Mouse (Mus musculus) mesoderm, embryonic 11.5 days (tissue): ENCODE measurements around the gene Morc2a.
"Not testable (repeated sequence)": the region's sequence is repeated elsewhere in the genome, so short reads cannot be mapped to it uniquely, and the experiment has no call there.

ENCODE experiments used
- DNase-seq: peaks from one replicate; pipeline ENCODE4 v3.0.0-alpha.2; 2012; ENCODE audit warnings: low read depth, low spot score

The Morc2a gene

DNA sequence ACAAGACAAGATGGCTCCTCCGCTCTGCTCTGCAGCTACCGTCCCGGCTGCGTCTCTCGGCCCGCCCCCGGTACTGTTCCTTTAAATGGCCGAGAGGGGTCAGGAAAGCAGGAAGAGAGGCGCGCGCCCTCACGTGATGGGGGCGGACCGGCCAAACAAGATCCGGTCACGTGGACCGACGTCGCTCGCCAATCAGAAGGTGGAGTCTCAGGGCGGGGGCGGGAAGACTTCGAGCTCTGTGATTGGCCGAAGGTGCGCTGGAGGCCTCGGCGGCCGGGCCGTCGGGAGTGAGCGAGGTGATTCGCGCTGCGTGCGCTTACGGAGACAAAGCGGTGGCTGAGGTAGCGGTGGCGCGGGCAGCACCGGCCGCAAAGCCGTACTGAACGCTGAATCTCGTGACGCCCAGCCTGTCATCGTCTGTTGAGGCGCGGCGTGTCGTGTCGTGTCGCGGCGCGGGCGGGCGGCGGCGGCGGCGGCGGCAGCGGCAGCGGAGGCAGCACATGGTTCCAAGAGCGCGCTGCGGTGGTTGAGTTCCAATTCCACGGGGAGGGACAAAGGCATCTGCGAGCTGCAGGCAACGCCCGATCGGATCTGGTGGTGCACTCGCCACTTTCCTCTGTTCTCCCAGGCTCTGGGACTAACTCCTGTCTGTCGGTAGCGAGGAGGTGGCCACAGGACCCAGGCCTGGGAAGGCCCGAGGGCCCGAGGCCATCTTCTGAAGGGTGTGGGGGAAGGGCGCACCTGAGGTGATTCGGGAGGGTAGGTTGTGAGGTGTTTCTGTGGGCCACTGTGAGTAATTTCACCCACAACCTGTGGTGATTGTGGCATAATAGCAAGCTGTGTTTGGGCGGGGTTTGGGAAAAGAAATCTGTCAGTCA lies at the start of gene Morc2a:
Gene Morc2a (plus strand): TSS at position 228 of the 878 bp plus-strand sequence.
- peak; percentile 98 for DNase-seq

DNA sequence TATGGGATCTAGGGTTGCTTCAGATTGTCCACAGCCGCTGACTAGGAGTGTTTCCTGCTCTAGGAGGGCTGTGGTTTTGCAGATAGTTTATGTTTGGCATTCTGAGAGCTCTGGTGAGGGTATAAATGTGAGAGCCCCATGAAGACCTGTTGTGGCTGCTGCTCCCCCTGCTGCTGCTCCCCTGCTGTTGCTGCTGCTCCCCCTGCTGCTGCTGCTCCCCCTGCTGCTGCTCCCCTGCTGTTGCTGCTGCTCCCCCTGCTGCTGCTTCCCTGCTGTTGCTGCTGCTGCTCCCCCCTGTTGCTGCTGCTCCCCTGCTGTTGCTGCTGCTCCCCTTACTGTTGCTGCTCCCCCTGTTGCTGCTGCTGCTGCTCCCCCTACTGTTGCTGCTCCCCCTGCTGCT lies 47.0 kb upstream of the Morc2a start:
- DNase-seq: not testable (repeated sequence)

DNA sequence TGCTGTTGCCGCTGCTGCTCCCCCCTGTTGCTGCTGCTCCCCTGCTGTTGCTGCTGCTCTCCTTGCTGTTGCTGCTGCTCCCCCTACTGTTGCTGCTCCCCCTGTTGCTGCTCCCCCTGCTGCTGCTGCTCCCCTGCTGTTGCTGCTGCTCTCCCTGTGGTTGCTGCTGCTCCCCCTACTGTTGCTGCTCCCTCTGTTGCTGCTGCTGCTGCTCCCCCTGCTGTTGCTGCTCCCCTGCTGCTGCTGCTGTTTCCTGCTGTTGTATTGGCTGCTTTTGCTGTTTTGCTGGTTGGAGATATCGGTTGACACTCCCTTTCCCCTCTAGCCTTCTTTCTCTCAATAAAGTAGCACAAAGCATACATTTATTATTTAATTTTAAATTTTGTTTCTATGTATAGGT lies 46.3 kb upstream of the Morc2a start:
- DNase-seq: not testable (repeated sequence)

DNA sequence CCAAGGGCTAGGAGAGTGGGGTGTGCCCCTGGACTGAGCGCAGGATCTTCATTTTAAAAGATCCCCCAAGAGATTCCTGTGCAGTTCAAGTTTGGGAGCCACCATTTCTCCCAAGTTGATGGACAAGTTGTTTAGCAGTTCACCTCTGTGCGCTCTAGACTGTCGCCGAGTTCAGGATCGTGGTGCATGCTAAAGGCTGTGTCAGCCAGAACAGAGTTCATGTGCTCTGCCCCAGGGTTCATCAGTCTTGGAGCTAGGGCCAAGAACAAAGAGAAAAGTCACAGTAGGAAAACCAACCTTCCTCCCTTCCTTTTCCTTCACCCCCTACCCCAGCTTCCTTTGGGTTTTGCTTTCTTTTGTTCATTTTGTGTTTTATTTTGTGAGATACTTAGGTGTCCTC lies 42.5 kb upstream of the Morc2a start:
- DNase-seq: no peak

DNA sequence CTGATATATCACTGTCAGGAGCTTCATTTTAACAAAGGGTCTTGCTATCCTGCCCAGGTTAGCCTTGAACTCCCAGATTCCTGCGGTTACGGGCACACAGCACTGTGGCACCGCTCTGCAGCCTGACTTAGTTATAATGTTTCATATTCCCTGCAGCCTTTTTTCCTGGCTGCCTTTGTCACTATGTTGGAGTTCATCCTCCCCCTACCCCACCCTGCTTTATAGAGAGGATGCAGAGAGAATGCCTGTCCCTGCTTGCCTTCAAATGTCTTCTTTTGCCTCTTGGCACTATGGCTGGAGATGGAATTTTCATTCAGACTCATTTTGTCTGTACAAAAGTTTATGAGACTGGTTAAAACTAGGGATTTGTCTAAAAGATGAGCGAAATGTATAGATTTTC lies 33.4 kb upstream of the Morc2a start:
- DNase-seq: no peak

DNA sequence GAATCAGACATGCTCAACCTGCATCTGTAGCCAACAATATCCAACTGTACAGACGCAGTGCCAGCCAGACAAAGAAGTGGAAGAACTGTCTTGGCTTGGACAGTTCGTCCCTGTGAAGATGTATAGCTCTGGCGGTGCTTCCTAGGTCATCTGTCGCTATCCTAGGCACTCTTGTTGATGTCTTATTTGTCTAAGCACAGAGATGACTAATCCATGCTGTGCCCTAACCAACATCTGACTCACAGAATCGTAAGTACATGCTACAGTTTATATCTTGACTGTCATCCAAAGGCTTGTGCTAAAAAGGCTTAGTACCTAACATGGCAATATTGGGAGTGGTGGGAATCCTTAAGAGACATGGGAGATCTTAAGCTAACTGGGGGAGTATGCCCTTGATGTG lies 26.2 kb upstream of the Morc2a start:
- DNase-seq: no peak

DNA sequence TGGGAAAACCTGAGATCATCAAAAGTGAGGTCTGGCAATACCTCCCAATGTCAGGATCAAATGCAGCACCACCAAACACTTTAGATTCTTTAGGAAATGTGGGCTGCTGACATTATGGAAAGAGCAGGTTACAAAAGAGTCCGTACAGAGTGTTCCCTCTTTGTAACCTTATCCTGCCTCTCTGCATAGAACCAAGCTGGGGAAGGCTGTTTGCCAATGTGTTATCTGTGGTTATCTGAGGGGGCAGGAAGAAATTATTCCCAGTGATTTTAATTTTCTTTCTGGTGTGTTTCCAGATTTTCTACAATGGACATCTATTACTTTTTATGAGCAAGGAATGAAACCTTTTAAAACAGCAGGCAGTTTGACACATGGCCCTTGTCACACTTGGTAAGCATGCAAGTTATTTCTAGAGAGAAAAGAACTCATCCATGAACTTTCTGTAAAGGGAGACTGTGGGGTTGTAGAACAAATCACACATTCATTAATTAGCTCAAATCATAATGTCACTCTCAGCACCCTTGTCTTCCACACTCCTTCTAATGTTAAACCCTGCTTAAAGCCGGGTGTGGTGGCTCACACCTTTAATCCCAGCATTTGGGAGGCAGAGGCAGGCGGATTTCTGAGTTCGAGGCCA lies 24.5 kb upstream of the Morc2a start:
- DNase-seq: no peak

DNA sequence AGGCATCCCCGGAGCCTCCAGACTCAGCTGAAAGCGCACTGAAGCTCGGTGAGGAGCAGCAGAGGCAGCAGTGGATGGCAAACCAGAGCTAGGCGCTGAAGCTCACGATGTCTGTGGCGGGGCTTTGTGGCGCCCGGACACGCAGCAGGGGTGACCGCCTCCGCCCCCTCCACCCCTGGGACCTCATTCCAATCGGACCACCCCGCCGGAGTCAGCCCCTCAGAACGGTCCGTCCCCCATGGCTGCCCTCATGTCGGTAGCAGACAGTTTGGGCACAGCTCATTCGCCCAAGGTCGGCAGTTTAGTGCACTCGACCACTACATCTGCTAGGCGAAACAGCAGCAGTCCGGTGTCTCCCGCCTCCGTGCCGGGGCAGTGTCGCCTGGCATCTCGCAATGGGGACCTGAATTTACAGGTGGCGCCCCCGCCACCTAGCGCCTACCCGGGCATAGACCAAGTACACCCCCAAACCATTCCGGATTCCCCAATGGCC lies 19.9 kb upstream of the Morc2a start:
- DNase-seq: peak; percentile 13

DNA sequence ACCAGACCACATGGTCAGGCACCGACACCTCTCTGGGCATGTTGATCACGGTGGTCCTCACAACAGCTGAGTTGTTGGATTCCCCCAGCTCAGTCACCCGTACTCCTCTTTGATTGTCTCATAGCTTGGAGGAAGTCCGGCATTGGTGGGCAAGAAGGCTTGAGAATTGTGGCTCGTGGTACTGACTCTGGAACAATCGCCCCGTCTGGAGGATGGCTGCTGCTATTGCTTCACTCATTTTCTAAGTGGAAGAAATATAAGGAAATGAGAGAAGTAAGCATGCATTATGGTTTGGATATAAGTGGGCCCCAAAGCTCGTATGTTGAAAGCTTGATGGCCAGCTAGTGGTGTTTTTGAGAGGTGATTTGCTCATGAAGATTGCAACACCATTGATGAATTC lies 15.7 kb upstream of the Morc2a start:
- not testable (repeated sequence) for DNase-seq

DNA sequence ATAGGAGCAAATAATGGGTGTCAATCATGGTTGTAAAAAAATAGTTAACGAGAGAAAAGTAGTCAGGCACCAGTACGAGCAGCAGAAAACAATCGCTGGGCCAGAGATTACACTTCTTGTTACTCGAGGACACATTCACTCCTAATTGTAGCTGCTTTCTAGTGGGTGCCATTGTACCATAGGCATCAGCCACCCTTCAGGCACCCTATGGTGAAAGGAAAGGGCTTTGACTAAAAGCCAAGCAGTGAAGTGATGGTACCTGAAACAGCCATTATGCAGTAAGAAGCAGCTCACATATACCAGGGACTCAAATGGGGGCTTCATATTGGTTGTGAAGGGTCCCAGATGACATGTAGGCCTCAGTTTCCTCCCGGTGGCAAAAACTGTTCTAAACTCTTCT lies 1.3 kb upstream of the Morc2a start:
- DNase-seq: no peak

DNA sequence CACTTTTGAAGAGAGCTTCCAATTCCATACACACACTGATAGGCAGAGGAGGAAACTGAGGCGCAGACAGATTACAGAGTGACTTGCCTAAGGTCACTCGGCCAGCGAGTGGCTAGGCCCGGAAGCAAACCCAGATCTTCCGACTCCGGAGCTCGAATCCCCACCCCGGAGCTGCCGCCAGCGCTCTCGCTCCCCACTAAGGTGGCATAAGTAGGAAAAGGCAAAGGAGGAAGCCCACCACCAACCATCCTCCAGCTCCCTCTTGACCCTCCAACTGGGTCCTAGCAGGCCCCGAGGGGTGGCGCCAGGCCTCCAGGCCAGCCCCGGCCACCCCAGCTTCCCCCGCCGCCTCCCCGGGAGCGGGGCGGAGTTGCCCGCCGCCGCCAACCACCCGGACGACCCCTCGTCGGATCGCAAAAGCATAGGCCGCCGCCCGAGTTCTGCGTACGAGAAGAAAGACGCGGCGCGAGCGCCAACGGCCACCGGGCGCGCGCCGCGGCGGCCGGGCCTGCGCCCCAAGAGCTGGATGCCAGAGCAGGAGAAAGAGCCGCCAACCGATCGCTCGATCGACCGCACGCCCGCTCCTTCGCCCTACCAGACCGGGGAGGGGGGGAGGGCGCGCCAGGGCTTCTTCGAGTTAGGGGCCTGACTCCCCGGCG lies 557 bp upstream of the Morc2a start:
- peak; percentile 12 for DNase-seq

DNA sequence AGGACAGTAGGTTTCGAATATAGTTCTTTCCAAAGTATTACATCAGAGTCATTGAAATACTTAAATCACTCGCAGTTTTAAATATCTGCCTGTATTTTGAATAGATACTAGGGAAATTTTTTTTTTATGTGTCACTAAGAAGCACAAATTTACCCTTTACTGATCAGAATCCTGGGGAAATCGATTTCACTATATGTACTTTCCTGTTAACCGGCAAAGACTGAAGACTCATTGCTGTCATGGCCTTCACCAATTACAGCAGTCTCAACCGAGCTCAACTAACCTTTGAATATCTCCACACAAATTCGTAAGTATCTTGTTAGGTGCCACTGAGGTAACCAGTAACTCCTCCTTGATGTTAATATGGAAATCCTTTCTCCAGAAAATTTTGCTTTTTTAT lies 1.1 kb downstream of the Morc2a start:
- DNase-seq: no peak

DNA sequence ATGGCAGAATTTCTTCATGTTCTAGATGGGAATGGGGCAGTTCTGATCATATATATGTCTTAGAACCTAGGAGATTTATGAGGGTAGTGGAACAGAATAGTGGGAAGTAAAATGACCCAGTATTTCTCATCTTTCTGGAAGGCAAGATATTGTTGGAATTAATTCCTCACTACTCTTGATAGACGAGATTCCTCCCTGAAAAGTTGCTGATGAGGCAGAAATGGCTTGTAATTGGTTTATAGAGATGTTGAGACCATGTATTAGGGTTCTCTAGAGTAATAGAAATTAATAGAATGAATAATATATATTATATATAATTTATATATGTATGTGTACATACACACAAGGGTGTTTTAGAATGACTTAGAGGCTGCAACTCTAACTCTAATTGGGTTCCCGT lies 13.0 kb downstream of the Morc2a start:
- no peak for DNase-seq

DNA sequence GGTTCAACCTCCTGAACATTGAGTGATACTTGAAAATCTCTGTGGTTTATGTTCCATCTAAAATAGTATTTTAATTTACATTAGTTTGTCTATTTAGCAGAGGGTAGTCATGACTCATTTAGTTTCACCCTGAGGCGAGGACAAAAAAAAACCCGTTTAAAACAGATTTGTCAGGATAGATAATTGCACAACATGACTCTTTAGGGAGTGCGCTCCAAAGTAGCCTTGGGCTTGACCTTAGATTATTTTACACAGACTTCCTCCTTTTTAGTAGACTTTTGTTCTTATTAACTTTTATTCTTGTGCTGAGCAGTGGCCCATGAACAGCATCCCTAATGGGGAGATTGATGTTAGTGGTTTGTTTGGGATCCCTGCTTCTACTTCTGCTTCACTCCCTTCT lies 18.5 kb downstream of the Morc2a start:
- DNase-seq: no peak

DNA sequence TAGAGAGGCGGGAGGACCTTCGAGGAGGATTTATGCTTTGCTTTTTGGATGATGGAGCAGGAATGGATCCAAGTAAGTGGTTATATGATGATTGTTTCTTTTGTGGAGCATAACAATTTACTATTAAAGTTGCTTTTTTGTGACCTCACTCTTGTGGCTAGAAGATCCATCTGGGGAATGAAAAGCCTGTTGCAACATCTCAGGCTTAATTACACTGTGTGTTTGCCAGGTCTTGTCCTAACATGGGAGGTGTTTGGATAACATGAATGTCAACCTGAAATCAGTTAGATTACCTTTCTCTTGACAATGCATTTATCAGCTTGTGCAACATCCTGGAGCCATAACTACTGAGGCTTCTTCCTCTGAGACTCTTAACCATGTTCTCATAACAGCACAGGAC lies 19.8 kb downstream of the Morc2a start:
- no peak for DNase-seq

DNA sequence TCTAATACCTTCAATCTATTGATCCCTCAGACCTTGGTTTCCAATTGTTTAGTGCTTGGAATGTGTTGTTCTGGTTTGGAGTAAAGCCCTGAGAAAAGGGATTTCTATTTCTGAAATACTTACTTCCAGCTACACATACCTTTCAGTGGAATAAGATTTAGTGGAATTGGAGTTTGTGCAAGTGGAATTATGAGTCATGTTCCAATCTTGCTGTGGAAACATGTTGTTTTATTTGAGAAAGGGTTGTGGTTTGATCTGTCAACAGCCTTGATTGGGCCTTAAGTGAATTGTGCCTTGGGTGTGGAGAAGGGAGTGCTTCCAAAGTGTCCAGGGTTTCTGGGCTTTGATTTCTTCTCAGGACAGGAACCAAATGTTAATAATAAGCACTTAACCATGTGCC lies 20.9 kb downstream of the Morc2a start:
- DNase-seq: no peak

DNA sequence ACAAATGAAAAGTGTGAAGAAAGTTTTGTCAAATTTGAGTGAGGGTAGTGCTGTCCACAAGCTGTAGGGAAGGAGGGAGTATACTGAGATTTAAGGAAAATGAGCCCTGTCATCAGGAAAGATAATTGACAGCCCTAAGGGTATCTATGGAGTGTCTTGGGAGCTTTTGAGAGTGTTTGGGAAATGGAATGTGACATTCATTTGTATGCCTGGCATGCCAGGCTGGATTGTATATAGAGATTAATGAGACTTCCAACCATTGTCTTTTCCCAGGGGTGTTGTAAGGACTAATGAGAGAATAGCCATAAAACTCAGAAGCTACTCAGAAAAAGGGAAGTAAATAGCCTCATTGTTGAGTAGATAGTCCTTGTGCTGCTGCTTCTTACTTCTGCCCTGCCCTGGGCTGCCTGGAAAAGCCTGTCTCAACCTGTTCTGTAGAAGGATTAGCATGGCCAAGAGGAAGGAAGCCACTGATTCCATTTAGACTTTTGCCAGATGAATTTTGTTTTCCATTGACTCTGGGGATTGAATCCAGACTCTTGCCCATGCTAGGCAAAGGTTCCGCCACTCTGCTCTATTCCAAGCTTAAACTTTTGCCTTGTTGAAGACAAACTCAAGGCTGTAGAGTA lies 22.1 kb downstream of the Morc2a start:
- DNase-seq: peak; percentile 23

DNA sequence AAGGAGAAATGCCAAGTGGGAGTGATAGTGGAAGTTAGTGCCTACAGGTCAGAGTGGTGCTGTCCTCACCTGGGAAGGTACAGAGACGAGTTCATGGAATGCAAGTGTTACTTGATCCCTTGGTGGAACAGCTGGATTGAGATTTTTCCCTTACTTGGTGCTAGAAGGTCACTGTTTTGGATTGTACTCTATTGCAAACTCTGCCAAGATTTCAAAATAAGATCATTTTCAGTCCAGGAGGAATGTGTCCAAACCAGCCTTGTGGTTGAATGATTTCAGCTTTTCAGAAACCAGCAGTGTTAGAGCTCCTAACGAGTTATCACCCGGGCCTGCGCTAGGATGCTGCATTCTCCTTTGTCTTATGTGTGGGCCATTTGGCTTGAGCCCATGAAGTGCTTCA lies 25.6 kb downstream of the Morc2a start:
- no peak for DNase-seq

DNA sequence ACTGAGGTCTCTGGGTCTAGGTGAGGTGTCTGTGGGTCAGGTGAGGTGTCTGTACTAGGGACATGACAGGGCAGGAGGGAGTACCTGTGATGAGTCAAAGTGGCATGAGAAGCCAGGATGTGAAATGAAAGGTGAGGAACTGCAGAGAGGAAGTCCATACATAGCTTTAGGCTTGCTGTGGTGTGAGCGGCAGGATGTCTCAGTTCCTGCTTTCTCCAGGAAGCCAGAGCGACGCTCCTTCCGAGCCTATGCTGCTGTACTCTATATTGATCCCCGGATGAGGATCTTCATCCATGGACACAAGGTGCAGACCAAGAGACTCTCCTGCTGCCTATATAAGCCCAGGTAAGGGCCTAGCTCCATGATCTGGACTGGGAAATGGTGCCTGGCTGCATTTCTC lies 27.4 kb downstream of the Morc2a start:
- no peak for DNase-seq

DNA sequence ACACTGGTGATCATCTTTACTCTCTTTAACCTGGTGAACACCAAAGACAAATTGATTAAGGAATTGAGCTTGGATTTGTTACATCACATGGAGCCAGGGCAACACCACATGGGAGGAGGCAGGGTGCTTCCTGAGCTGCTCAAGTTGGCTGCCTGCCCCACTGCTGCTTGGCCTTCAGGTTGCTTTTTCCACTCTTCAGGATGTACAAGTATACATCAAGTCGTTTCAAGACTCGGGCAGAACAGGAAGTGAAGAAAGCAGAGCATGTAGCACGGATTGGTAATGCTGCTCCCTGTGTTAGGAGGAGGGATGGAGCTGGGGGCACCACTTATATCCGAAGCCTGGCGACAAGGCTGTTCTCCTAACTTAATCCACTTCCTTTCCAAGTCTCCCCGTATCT lies 28.2 kb downstream of the Morc2a start:
- DNase-seq: no peak

DNA sequence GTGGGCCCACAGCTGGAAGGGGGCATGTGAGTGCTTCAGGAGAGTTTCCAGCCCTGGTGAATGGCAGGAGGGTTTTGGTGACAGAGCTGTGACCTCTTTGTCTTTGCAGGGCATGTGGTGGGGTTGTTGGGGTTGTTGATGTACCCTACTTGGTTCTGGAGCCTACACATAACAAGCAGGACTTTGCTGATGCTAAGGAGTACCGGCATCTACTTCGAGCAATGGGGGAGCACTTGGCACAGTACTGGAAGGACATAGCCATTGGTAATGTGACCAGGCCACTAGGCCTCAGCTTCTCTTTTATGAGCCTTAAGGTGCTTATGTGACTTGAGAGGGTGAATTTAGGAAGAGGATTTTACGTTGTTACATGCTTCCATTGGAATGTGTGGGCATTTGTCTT lies 30.8 kb downstream of the Morc2a start:
- DNase-seq: no peak

DNA sequence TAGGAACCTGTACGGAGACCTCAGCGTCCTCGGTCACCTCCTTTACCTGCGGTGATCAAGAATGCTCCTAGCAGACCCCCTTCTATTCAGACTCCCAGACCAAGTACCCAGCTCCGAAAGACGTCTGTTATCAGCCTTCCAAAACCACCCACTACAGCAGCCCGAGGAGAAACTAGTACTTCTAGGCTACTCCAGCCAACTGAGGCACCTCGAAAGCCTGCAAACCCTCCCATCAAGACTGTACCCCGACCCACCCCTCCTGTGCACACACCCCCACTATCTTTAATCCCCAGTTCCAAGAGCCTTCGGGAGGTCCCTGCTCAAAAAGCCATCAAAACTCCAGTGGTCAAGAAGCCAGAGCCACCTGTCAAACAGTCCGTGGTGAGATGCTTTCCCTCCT lies 34.7 kb downstream of the Morc2a start:
- DNase-seq: no peak
